Mouse (Mus musculus): ENCODE measurements around the gene Gtpbp8. TPM values are rescaled to one million over a fixed set of nuclear protein-coding genes. Genes with fewer than 3 reads are reported as not detected.

Gtpbp8 gene
- polyA plus RNA-seq (2014; fragmentation: Illumina TruSeq; extraction: RNeasy Lipid Tissue Mini Kit (QIAGEN cat#74804); ENCODE audit: low read depth, low replicate concordance), result 31.3 TPM

GRCm38 (mm10) chr16:44745866-44746562 is at the start of gene Gtpbp8:
Gene Gtpbp8, minus strand, starts transcription at chr16:44746363.

DNA sequence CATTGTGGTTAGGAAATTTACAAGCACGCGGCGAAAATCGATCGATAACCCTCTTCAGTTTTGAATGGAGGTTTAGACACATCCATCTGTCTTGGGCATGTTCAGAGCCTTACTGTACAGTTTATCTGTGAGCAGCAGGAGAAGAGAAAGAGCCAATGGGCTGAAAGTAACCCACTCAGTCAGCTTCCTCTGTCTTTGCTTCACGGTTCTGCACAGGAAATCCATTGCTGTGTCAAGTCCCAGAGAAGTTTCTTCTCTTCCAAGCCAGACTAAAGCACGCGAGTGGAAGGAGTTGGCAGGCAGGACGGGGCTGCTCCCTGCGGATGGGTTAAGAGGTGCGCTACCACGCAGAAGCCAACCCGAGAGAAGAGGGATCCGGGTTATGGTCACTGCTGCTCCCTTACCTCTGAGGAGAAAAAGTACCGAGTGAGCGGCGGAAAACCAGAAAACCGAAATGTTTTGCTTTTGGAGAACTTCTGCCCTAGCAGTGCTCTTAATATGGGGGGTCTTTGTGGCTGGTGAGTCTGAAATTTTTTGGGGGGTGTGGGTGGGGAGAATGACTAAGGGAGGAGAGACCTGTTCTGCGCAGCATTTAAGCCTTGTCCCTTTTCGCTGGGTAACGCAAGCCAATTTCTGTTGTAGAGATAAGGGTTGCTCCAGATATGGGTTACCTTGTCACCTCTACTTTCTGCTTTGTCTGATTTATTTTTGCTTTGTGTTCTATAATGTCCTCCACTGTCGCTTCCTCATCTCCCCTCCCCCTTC is 19.6 kb upstream of the Gtpbp8 start, which contains the start of gene Cd200r1:
Cd200r1 (plus strand) TSS at position 182 of the 765 bp plus-strand sequence.

DNA sequence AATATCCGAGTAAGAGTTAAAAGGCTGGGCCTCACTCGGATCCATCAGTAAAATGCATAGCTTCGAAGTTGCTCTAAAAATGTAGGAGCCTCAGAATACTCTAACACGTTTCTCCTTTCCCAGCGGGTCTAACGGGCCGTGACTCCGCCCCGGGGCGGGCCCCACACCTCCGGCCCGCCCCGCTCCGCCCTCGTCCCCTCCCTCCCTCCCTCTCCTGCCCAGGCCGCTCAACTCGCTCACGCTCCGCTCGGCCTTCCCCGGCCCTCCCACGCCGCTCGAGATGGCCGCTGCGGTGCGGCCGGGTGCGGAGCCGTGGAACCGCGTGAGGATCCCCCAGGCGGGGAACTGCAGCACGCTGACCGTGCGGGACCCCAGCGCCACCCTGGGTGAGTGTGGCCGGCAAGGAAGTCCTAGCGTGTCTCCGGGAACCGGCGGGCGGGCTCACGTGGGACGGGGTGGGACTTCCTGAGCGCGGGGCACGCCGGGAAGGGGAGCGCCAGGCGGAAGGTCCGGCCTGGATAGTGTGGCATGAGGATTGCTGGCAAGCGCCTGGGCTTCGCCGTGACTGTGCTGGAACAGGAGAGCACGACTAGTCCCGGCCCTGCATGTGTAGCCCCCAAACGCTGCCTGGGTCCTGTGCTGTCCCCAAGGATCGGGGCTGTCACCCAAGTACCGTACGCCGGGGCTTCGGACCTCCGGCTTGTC is 21.9 kb downstream of the Gtpbp8 start, which contains the start of gene Nepro:
Nepro (plus strand) TSS at position 219 of the 705 bp plus-strand sequence.

Other genes starting within 250 kb of the Gtpbp8 start
- gene Boc, start 187.5 kb downstream of the Gtpbp8 start, polyA plus RNA-seq (2014; fragmentation: Illumina TruSeq; extraction: RNeasy Lipid Tissue Mini Kit (QIAGEN cat#74804); ENCODE audit: low read depth, low replicate concordance), result 1.3 TPM
- gene Nepro, start 22.1 kb downstream of the Gtpbp8 start, polyA plus RNA-seq (2014; fragmentation: Illumina TruSeq; extraction: RNeasy Lipid Tissue Mini Kit (QIAGEN cat#74804); ENCODE audit: low read depth, low replicate concordance), result 14.2 TPM
- gene Cd200r1, start 19.4 kb upstream of the Gtpbp8 start, polyA plus RNA-seq (2014; fragmentation: Illumina TruSeq; extraction: RNeasy Lipid Tissue Mini Kit (QIAGEN cat#74804); ENCODE audit: low read depth, low replicate concordance), result 0.35 TPM
- gene Cd200r4, start 65.4 kb upstream of the Gtpbp8 start, polyA plus RNA-seq (2014; fragmentation: Illumina TruSeq; extraction: RNeasy Lipid Tissue Mini Kit (QIAGEN cat#74804); ENCODE audit: low read depth, low replicate concordance), result not detected
- not detected for gene Cd200r2, start 120.7 kb upstream of the Gtpbp8 start, polyA plus RNA-seq (2014; fragmentation: Illumina TruSeq; extraction: RNeasy Lipid Tissue Mini Kit (QIAGEN cat#74804); ENCODE audit: low read depth, low replicate concordance)
- gene Cd200r3, start 197.3 kb upstream of the Gtpbp8 start, polyA plus RNA-seq (2014; fragmentation: Illumina TruSeq; extraction: RNeasy Lipid Tissue Mini Kit (QIAGEN cat#74804); ENCODE audit: low read depth, low replicate concordance), result 1.6 TPM

All from testis, adult 10 weeks (tissue).